Mouse (Mus musculus) embryonic fibroblast, embryonic 13.5 days (primary cell): Measurements from ENCODE around the gene 0610010K14Rik.
A peak's percentile ranks its signal among the peaks of the same experiment; 100 is the strongest.

Experiments
- CTCF ChIP-seq: IDR thresholded peaks from 2 replicates; pipeline ENCODE4 v1.5.1; 2011; ENCODE audit warnings: mild to moderate bottlenecking, control low read depth, low read length, moderate library complexity, borderline replicate concordance; ENCODE audit not compliant: insufficient read depth
- POLR2A ChIP-seq: IDR thresholded peaks from 2 replicates; pipeline ENCODE4 v1.6.1; 2011; ENCODE audit warnings: low read depth, mild to moderate bottlenecking, control low read depth, low read length, moderate library complexity

GRCm38 (mm10) chr11:70214191-70214855 is 23.4 kb downstream of the 0610010K14Rik start:
- TF ChIP-seq CTCF (no peak), POLR2A (0 out of 2 replicates have a peak, but pooled peaks have one; percentile 11)
